Mouse (Mus musculus) G1E (cell line): ENCODE results near the gene Dao.

Experiments used
- POLR2AphosphoS5 ChIP-seq: IDR thresholded peaks from 2 replicates; pipeline ENCODE4 v1.6.1; 2012; ENCODE audit warnings: low read depth, low read length, inconsistent platforms; ENCODE audit not compliant: insufficient replicate concordance
- TAL1 ChIP-seq: conservative IDR thresholded peaks from 2 replicates; pipeline ENCODE4 v1.6.1; 2012; ENCODE audit warnings: low read depth, low read length, inconsistent platforms, mixed read lengths

- TF ChIP-seq TAL1 (no peak), POLR2AphosphoS5 (no peak)
These were observed at the start of gene Dao for GRCm38 (mm10) chr5:114003542-114003941.
